Mouse (Mus musculus) embryonic facial prominence, embryonic 11.5 days (tissue): ENCODE data around the gene Tmem131. TPM values are rescaled to one million over a fixed set of nuclear protein-coding genes. Genes with fewer than 3 reads are reported as not detected.

Source experiments
- ATAC-seq: fragments of 200-750 bp; cut with Nextera tagmentation; replicated peaks from 2 replicates; pipeline ENCODE4 v1.8.0; 2017; ENCODE audit warnings: low read depth; ENCODE audit not compliant: insufficient number of reproducible peaks, low FRiP score, low TSS enrichment
- DNase-seq: peaks from one replicate; pipeline ENCODE4 v3.0.0-alpha.2; 2015; ENCODE audit warnings: low spot score
- H3K27ac ChIP-seq: fragments of 300-500 bp; sonication (generic); replicated peaks from 2 replicates; pipeline ENCODE4 v1.5.1; 2014; ENCODE audit warnings: mild to moderate bottlenecking, low read depth, low read length, control low read depth
- H3K27me3 ChIP-seq: fragments of 300-500 bp; sonication (generic); 2 replicates; pipeline ENCODE4 v1.6.1; 2014; ENCODE audit warnings: mild to moderate bottlenecking, low read length, moderate library complexity, mixed read lengths; ENCODE audit not compliant: control insufficient read depth, insufficient read depth
- H3K36me3 ChIP-seq: fragments of 300-500 bp; sonication (generic); replicated peaks from 2 replicates; pipeline ENCODE4 v1.6.1; 2014; ENCODE audit warnings: low read depth, mild to moderate bottlenecking, low read length, moderate library complexity, mixed read lengths; ENCODE audit not compliant: control insufficient read depth, insufficient read depth
- H3K4me1 ChIP-seq: fragments of 300-500 bp; sonication (generic); 2 replicates; pipeline ENCODE4 v1.6.1; 2014; ENCODE audit warnings: low read length, mixed read lengths; ENCODE audit not compliant: control insufficient read depth, insufficient read depth
- H3K4me2 ChIP-seq: fragments of 300-500 bp; sonication (generic); 2 replicates; pipeline ENCODE4 v1.6.1; 2014; ENCODE audit warnings: low read depth, mild to moderate bottlenecking, control low read depth, low read length, moderate library complexity
- H3K4me3 ChIP-seq: fragments of 300-500 bp; sonication (generic); 2 replicates; pipeline ENCODE4 v1.5.1; 2014; ENCODE audit warnings: low read depth, low read length, control low read depth
- H3K9ac ChIP-seq: fragments of 300-500 bp; sonication (generic); replicated peaks from 2 replicates; pipeline ENCODE4 v1.6.1; 2014; ENCODE audit warnings: mild to moderate bottlenecking, control low read depth, low read length
- H3K9me3 ChIP-seq: fragments of 300-500 bp; sonication (generic); replicated peaks from 2 replicates; pipeline ENCODE4 v1.6.1; 2016; ENCODE audit warnings: mild to moderate bottlenecking, low read length, inconsistent platforms, mixed read lengths; ENCODE audit not compliant: control insufficient read depth
- WGBS: fragments of 180-500 bp; shearing (Covaris S2); extraction: QIAGEN DNeasy Blood & Tissue Kit; methylation state at CpG from one replicate; pipeline ENCODE4 v1.1.7; 2014; 5-methylcytosine and 5-hydroxymethylcytosine counted together
- polyA plus RNA-seq: library from polyadenylated mRNA; unstranded; fragments of >200 nt; fragmentation: Nextera tagmentation; extraction: Ambion mirVana; gene quantifications from 2 replicates; pipeline ENCODE4 v1.2.1, GENCODE M21; 2014

The Tmem131 gene
- polyA plus RNA-seq, 1 experiment from 2014 or later: 18.9 TPM

GRCm38 (mm10) chr1:36982191-36982961 lies 38.9 kb upstream of the Tmem131 start:
- Histone ChIP-seq H3K4me2 (no peak overlapping the region), H3K27me3 (no peaks in the 10 kb centered on the region), H3K4me1 (no peaks in the 10 kb centered on the region), H3K27ac (no peak overlapping the region), H3K9me3 (no peaks in the 10 kb centered on the region), H3K4me3 (no peak overlapping the region), H3K9ac (no peak overlapping the region), H3K36me3 (no peaks in the 10 kb centered on the region)
- WGBS: 88% methylated on average over 9 of the region's 9 CpGs
- DNase-seq (no peak), ATAC-seq (no peak)

GRCm38 (mm10) chr1:36976770-36977169 lies 33.3 kb upstream of the Tmem131 start:
- Histone ChIP-seq H3K4me1 (no peaks in the 10 kb centered on the region), H3K4me2 (no peak overlapping the region), H3K27me3 (no peaks in the 10 kb centered on the region), H3K36me3 (no peaks in the 10 kb centered on the region), H3K9me3 (no peaks in the 10 kb centered on the region), H3K27ac (no peak overlapping the region), H3K9ac (no peak overlapping the region), H3K4me3 (no peak overlapping the region)
- DNase-seq (no peak), ATAC-seq (no peak)
- 84% methylated on average over 4 of the region's 4 CpGs for WGBS

GRCm38 (mm10) chr1:36970918-36971617 lies 27.6 kb upstream of the Tmem131 start:
- no peaks in the 10 kb centered on the region for H3K27me3 ChIP-seq
- no peak overlapping the region for H3K9ac ChIP-seq
- H3K9me3 ChIP-seq: no peaks in the 10 kb centered on the region
- H3K27ac ChIP-seq: no peak overlapping the region
- no peak for DNase-seq
- H3K36me3 ChIP-seq: no peaks in the 10 kb centered on the region
- no peak overlapping the region for H3K4me2 ChIP-seq
- H3K4me1 ChIP-seq: no peaks in the 10 kb centered on the region
- ATAC-seq: no peak
- WGBS: 88% methylated on average over 3 of the region's 3 CpGs
- H3K4me3 ChIP-seq: no peak overlapping the region

- no peaks in the 10 kb centered on the region for H3K36me3 ChIP-seq
- no peak overlapping the region for H3K4me3 ChIP-seq
- no peaks in the 10 kb centered on the region for H3K27me3 ChIP-seq
- ATAC-seq: no peak
- DNase-seq: no peak
- no peaks in the 10 kb centered on the region for H3K4me1 ChIP-seq
- no peaks in the 10 kb centered on the region for H3K9me3 ChIP-seq
- no peak overlapping the region for H3K27ac ChIP-seq
- H3K4me2 ChIP-seq: no peak overlapping the region
- 92% methylated on average over 5 of the region's 5 CpGs for WGBS
- H3K9ac ChIP-seq: no peak overlapping the region
Measured at GRCm38 (mm10) chr1:36965831-36966230, 22.4 kb upstream of the Tmem131 start.

- WGBS: 75% methylated on average over 10 of the region's 10 CpGs
- H3K4me1 ChIP-seq: no peaks in the 10 kb centered on the region
- H3K27ac ChIP-seq: no peak overlapping the region
- H3K9me3 ChIP-seq: no peaks in the 10 kb centered on the region
- no peaks in the 10 kb centered on the region for H3K27me3 ChIP-seq
- H3K36me3 ChIP-seq: no peaks in the 10 kb centered on the region
- DNase-seq (no peak), ATAC-seq (no peak)
- H3K4me3 ChIP-seq: no peak overlapping the region
- H3K9ac ChIP-seq: no peak overlapping the region
- H3K4me2 ChIP-seq: no peak overlapping the region
Measured at GRCm38 (mm10) chr1:36962379-36963176, 19.1 kb upstream of the Tmem131 start.

GRCm38 (mm10) chr1:36960509-36961222 lies 17.2 kb upstream of the Tmem131 start:
- Histone ChIP-seq H3K36me3 (no peaks in the 10 kb centered on the region), H3K4me2 (no peak overlapping the region), H3K9me3 (no peaks in the 10 kb centered on the region), H3K27ac (no peak overlapping the region), H3K4me1 (no peaks in the 10 kb centered on the region), H3K27me3 (no peaks in the 10 kb centered on the region), H3K4me3 (no peak overlapping the region), H3K9ac (no peak overlapping the region)
- DNase-seq (no peak), ATAC-seq (no peak)
- WGBS: 87% methylated on average over 16 of the region's 16 CpGs

- WGBS: 72% methylated on average over 7 of the region's 7 CpGs
- Histone ChIP-seq H3K4me2 (no peak overlapping the region), H3K4me3 (no peak overlapping the region), H3K9me3 (no peaks in the 10 kb centered on the region), H3K4me1 (no peaks in the 10 kb centered on the region), H3K9ac (no peak overlapping the region), H3K36me3 (no peaks in the 10 kb centered on the region), H3K27me3 (no peaks in the 10 kb centered on the region), H3K27ac (no peak overlapping the region)
- ATAC-seq: no peak
- no peak for DNase-seq
Measured at GRCm38 (mm10) chr1:36949591-36950184, 6.2 kb upstream of the Tmem131 start.
